Mouse (Mus musculus): ENCODE results near the gene Mllt1. TPM values are rescaled to one million over a fixed set of nuclear protein-coding genes. Genes with fewer than 3 reads are reported as not detected.

Gene Mllt1
- total and polyA plus RNA-seq, 3 experiments: 25.0 to 63.0 TPM; not detected in 1

DNA sequence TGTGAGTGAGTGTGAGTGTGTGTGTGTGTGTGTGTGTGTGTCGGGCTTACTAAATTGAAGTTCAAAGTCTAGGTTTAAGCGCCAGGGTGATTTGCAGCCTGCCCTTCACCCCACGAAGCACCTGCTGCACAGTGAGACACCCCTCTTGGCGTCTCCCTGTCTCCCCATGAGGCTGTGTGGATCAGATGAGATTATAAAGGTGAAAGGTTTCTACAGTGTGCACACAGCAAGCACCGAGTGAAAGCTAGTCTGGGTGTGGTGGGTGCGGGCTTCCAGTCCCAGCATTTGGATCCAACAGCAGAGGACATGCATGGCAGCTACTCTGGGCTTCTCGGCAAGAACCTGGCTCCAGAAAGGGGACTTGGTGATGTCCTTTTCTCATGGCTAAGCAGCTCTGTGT is 45.8 kb upstream of the Mllt1 start:
- H3K9me3 ChIP-seq (replicated peaks; ENCODE audit: insufficient read depth, low read length): no peaks in the 10 kb centered on the region
- no peak overlapping the region for H3K4me3 ChIP-seq (ENCODE audit: control insufficient read depth in 1 of 2, insufficient read depth in 1 of 2, low read depth in 2 of 2, low read length in 2 of 2)
- H3K27ac ChIP-seq (ENCODE audit: control insufficient read depth, low read depth, low read length): no peak overlapping the region
- no peaks in the 10 kb centered on the region for H3K36me3 ChIP-seq (ENCODE audit: control insufficient read depth in 1 of 2, insufficient read depth in 2 of 2, low read length in 2 of 2)
- no peaks in the 10 kb centered on the region for H3K79me2 ChIP-seq (ENCODE audit: control insufficient read depth, insufficient read depth, low read length, poor library complexity)
- TF ChIP-seq SMC3 (IDR thresholded peaks at IDR 0.05; ENCODE audit: low read depth, low read length): no peak
- TF ChIP-seq EP300 (IDR thresholded peaks at IDR 0.05; ENCODE audit: low read depth in 1 of 2, low read length in 2 of 2): no peak
- no peak for TF ChIP-seq KAT2A (conservative IDR thresholded peaks at IDR 0.05; ENCODE audit: low read depth, low read length)
- no peak for TF ChIP-seq ZC3H11A (IDR thresholded peaks at IDR 0.05; ENCODE audit: low read depth, low read length)
- no peak for TF ChIP-seq POLR2AphosphoS5 (IDR thresholded peaks at IDR 0.05; ENCODE audit: borderline replicate concordance, low read depth, low read length)
- TF ChIP-seq TBP (IDR thresholded peaks at IDR 0.05; ENCODE audit: low read depth, low read length): no peak
- TF ChIP-seq CHD2 (IDR thresholded peaks at IDR 0.05; ENCODE audit: low read length): no peak
- TF ChIP-seq NELFE (IDR thresholded peaks at IDR 0.05; ENCODE audit: low read depth, low read length): no peak
- TF ChIP-seq RAD21 (IDR thresholded peaks at IDR 0.05; ENCODE audit: low read depth, low read length): no peak
- DNase-seq (ENCODE audit: low read depth, low spot score): no peak
- H3K27me3 ChIP-seq (ENCODE audit: control insufficient read depth in 1 of 2, insufficient read depth in 2 of 2, low read length in 2 of 2): no peaks in the 10 kb centered on the region; a peak in 1 of 4 replicates
- no peaks in the 10 kb centered on the region for H3K4me1 ChIP-seq (ENCODE audit: control insufficient read depth in 1 of 2, insufficient read depth in 2 of 2, low read length in 2 of 2)
- H3K9ac ChIP-seq (ENCODE audit: control insufficient read depth, low read depth, low read length, poor library complexity, severe bottlenecking): no peak overlapping the region

GRCm38 (mm10) chr17:56979524-56979923 is 44.3 kb upstream of the Mllt1 start:
- Histone ChIP-seq H3K79me2 (ENCODE audit: control insufficient read depth, insufficient read depth, low read length, poor library complexity) (no peaks in the 10 kb centered on the region), H3K4me3 (ENCODE audit: control insufficient read depth in 1 of 2, insufficient read depth in 1 of 2, low read depth in 2 of 2, low read length in 2 of 2) (no peak overlapping the region), H3K4me1 (ENCODE audit: control insufficient read depth in 1 of 2, insufficient read depth in 2 of 2, low read length in 2 of 2) (no peaks in the 10 kb centered on the region), H3K27me3 (ENCODE audit: control insufficient read depth in 1 of 2, insufficient read depth in 2 of 2, low read length in 2 of 2) (no peaks in the 10 kb centered on the region; a peak in 1 of 4 replicates), H3K9ac (ENCODE audit: control insufficient read depth, low read depth, low read length, poor library complexity, severe bottlenecking) (no peak overlapping the region), H3K27ac (ENCODE audit: control insufficient read depth, low read depth, low read length) (no peak overlapping the region), H3K36me3 (ENCODE audit: control insufficient read depth in 1 of 2, insufficient read depth in 2 of 2, low read length in 2 of 2) (no peaks in the 10 kb centered on the region), H3K9me3 (replicated peaks; ENCODE audit: insufficient read depth, low read length) (no peaks in the 10 kb centered on the region)
- TF ChIP-seq CHD1 (IDR thresholded peaks at IDR 0.05; ENCODE audit: low read depth, low read length): no peak
- no peak for TF ChIP-seq KAT2A (conservative IDR thresholded peaks at IDR 0.05; ENCODE audit: low read depth, low read length)
- TF ChIP-seq UBTF (IDR thresholded peaks at IDR 0.05; ENCODE audit: borderline replicate concordance, insufficient read depth, low read depth, low read length): no peak
- TF ChIP-seq SMC3 (IDR thresholded peaks at IDR 0.05; ENCODE audit: low read depth, low read length): no peak
- no peak for TF ChIP-seq ETS1 (IDR thresholded peaks at IDR 0.05; ENCODE audit: low read depth, low read length)
- TF ChIP-seq ZC3H11A (IDR thresholded peaks at IDR 0.05; ENCODE audit: low read depth, low read length): no peak
- no peak for DNase-seq (ENCODE audit: low read depth, low spot score)

GRCm38 (mm10) chr17:56976531-56977390 is 41.5 kb upstream of the Mllt1 start:
- no peaks in the 10 kb centered on the region for H3K36me3 ChIP-seq (ENCODE audit: control insufficient read depth in 1 of 2, insufficient read depth in 2 of 2, low read length in 2 of 2)
- no peak overlapping the region for H3K9ac ChIP-seq (ENCODE audit: control insufficient read depth, low read depth, low read length, poor library complexity, severe bottlenecking)
- DNase-seq (ENCODE audit: low read depth, low spot score): no peak
- no peak overlapping the region for H3K4me3 ChIP-seq (ENCODE audit: control insufficient read depth in 1 of 2, insufficient read depth in 1 of 2, low read depth in 2 of 2, low read length in 2 of 2)
- TF ChIP-seq MYC (IDR thresholded peaks at IDR 0.05; ENCODE audit: low read depth, low read length) (no peak), ELF1 (IDR thresholded peaks at IDR 0.05; ENCODE audit: low read depth, low read length) (no peak), CHD2 (IDR thresholded peaks at IDR 0.05; ENCODE audit: low read length) (no peak), TCF12 (IDR thresholded peaks at IDR 0.05; ENCODE audit: low read depth, low read length) (no peak), MAX (IDR thresholded peaks at IDR 0.05; ENCODE audit: low read length) (no peak), POLR2A (IDR thresholded peaks at IDR 0.05; ENCODE audit: control insufficient read depth in 1 of 2, insufficient read depth in 1 of 2, low read depth in 1 of 2, low read length in 2 of 2, poor library complexity in 1 of 2) (no peak), EP300 (IDR thresholded peaks at IDR 0.05; ENCODE audit: low read depth in 1 of 2, low read length in 2 of 2) (no peak), ETS1 (IDR thresholded peaks at IDR 0.05; ENCODE audit: low read depth, low read length) (no peak), ZKSCAN1 (IDR thresholded peaks at IDR 0.05; ENCODE audit: low read depth, low read length) (no peak), KAT2A (conservative IDR thresholded peaks at IDR 0.05; ENCODE audit: low read depth, low read length) (no peak), NRF1 (IDR thresholded peaks at IDR 0.05; ENCODE audit: insufficient read depth, low read depth, low read length, poor library complexity, severe bottlenecking) (no peak), E2F4 (IDR thresholded peaks at IDR 0.05; ENCODE audit: borderline replicate concordance, low read depth, low read length) (no peak), JUND (IDR thresholded peaks at IDR 0.05; ENCODE audit: low read depth, low read length) (no peak), MAZ (IDR thresholded peaks at IDR 0.05; ENCODE audit: low read depth, low read length) (no peak), POLR2AphosphoS2 (IDR thresholded peaks at IDR 0.05; ENCODE audit: low read length) (no peak), SMC3 (IDR thresholded peaks at IDR 0.05; ENCODE audit: low read depth, low read length) (no peak)
- H3K79me2 ChIP-seq (ENCODE audit: control insufficient read depth, insufficient read depth, low read length, poor library complexity): no peaks in the 10 kb centered on the region
- no peaks in the 10 kb centered on the region for H3K4me1 ChIP-seq (ENCODE audit: control insufficient read depth in 1 of 2, insufficient read depth in 2 of 2, low read length in 2 of 2)
- no peak overlapping the region for H3K27ac ChIP-seq (ENCODE audit: control insufficient read depth, low read depth, low read length)
- H3K27me3 ChIP-seq (ENCODE audit: control insufficient read depth in 1 of 2, insufficient read depth in 2 of 2, low read length in 2 of 2): peaks cover 0 to 2% of the 10 kb centered on the region in 2 experiments; a peak in 3 of 4 replicates
- H3K9me3 ChIP-seq (replicated peaks; ENCODE audit: insufficient read depth, low read length): no peaks in the 10 kb centered on the region
